Mouse (Mus musculus): Measurements from ENCODE around the gene Psmd2.
"Not testable (repeated sequence)": the region's sequence is repeated elsewhere in the genome, so short reads cannot be mapped to it uniquely, and the experiment has no call there.

The Psmd2 gene

DNA sequence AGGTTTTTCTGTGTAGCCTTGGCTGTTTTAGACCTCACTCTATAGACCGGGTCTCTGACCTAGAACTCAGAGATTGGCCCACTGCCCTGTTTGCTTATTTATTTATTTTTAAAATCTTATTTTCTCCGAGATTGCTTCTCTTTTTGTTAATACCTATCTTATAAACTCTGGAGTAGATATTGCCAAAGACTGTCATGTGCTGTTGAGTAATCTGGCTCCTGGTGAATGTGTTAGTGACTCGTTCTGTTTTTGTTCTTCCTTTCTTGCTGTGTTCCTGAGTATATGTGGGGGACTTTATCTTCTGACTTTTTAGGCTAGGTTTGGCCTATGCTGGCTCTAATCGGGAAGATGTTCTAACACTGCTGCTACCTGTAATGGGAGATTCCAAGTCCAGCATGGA is 6.2 kb downstream of the Psmd2 start:
- no peak for DNase-seq (ENCODE audit: low spot score)

DNA sequence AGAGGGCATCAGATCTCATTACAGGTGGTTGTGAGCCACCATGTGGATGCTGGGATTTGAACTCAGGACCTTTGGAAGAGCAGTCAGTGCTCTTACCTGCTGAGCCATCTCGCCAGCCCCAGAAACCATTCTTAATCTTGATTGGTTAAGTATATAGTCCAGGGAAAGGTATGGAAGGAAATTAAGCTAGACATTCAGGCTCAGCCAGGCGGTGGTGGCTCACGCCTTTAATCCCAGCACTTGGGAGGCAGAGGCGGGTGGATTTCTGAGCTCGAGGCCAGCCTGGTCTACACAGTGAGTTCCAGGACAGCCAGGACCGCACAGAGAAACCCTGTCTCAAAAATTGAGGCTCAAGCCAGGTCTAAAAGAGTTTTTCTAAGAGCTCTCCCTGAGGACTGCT is 16.6 kb downstream of the Psmd2 start, which contains the start of gene Eif4g1:
Eif4g1 (plus strand) TSS at position 301 of the 400 bp plus-strand sequence.
- not testable (repeated sequence) for DNase-seq (ENCODE audit: low spot score)

DNA sequence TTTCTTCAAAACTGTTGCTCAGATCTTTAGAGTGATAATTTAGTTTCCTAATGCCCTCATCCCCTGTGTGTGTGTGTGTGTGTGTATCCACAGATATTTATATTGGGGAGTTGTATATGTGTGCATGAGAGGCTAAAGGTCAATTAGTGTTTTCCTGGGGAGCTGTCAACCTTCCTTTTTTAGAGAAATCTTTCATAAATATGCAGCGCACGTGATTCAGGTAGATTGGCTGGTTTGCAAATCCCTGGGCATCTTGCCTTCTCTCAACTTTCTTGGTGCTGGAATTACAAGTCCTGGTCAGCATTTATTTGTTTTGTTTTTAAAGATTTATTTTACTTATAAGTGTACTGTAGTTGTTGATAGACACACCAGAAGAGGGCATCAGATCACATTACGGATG is 18.8 kb downstream of the Psmd2 start:
- no peak for DNase-seq (ENCODE audit: low spot score)

DNA sequence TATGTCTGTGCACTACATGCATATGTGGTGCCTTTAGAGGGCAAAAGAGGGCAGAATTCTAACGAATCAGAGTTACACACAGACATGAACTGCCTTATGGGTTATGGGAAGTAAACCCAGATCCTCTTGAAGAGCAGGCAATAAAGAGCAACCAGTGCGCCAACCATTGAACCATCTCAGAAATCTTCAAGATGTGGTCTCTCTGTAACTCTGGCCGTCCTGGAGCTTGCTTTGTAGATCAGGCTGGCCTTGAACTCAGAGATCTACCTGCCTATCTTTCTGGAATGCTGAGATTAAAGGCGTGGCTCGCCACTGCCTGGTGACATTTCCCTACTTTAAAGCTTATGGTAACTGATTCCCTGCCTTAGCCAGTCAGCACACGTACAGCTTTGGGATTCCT is 20.4 kb downstream of the Psmd2 start:
- DNase-seq (ENCODE audit: low spot score), result no peak

DNA sequence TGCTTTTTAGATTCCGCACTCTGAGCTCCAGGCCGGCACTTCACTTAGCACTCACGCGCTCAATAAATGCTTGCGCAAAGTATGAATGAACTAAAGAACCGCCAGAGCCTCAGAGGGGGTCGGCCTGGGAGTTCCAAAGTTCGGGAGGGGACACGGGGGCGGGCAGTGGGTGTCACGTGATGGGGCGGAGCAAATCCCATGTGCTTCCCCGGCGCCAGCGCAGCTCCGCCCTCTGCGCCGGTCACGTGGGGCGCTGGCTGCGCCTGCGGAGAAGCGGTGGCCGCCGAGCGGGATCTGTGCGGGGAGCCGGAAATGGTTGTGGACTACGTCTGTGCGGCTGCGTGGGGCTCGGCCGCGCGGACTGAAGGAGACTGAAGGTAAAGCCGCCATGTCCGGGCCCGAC is 21.0 kb downstream of the Psmd2 start:
- DNase-seq (ENCODE audit: low spot score), result peak; percentile 96

DNA sequence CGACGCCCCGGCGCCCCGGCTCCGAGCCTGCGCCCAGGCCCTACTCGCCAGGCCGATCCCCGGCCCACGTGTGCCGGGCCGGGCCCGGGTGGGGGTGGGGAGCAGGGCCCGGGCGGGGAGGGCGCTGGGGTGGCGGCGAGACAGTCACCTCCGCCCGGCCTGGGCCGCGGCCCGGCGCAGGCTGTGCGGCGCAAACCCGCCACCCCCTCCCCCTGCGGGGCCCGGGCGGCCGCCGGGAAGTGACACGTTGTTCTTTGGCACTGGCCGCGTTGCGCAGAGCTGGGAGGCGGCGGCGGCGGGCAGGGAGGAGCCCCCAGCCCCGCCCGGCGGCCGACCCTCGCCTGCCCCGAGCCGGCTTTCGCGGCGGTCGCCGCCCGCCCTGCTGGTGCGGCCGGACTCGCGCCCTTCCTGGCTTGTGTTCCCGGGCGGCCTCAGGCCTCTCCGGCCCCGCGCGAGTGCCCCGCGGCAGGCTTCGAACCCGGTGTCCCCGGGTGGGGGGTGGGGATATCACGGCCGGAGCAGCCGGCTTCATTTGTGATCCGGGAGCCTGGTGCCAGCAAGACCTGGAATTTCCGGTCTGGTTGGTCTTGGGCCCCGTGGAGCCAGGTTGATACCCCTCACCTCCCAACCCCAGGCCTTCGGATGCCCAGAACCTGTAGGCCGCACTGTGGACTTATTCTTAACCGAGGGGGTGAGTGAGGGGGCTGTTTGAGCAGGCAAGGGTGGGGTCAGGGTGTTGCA is 21.7 kb downstream of the Psmd2 start:
- DNase-seq (ENCODE audit: low spot score), result peak; percentile 75

DNA sequence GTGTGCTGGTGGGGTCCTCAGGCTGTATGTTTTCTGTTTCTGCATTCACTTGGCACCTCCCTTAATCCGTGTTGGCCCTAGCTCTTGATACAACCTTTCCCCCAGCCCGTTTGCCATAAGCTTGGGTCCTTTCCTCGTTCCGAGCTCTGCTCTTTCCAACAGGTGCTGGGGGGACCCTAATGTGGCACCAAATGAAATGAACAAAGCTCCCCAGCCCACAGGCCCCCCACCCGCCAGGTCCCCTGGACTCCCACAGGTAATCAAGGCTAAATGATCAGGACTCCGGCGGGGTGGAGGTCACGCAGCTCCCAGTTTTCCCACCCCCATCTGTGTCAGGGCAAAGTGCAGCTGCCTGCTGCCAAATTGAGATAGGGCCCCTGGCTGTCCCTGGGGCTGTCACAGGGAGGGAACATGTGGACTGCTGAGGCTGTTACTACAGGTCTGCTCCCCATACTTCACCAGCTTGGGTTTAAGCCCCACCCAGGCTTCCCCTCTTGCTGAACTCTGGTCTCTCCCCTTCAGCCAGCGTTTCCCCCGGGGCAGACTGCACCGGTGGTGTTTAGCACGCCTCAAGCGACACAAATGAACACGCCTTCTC is 22.4 kb downstream of the Psmd2 start:
- DNase-seq (ENCODE audit: low spot score), result no peak

DNA sequence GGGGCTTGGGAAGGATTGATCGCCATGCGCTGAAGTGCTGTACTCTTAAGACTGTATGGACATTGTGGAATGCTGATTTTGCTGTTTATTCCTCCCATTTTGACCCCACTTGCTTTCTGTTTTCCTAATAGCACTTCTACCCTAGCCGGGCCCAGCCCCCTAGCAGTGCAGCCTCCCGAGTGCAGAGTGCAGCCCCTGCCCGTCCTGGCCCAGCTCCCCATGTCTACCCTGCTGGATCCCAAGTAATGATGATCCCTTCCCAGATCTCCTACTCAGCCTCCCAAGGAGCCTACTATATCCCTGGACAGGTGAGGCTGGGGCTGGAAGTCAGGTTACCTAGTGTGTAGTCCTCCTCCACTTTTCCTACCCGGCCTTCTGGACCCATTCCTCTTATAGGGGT is 23.8 kb downstream of the Psmd2 start:
- DNase-seq (ENCODE audit: low spot score), result no peak

DNA sequence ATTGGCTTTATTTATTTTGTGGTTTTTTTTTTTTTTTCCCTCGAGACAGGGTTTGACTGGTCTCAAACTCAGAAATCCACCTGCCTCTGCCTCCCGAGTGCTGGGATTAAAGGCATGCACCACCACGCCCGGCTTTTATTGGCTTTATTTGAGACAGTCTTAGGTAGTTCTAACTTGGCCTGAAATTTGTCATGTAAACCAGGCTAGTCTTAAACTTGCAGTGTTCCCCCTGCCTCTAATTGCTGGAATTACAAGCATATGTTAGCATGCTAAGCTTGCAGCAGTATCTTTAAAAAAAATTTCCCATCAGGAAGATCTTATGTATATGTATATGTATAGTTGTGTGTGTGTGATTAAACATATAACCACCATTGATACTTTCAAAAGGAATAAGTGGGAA is 25.2 kb downstream of the Psmd2 start:
- no peak for DNase-seq (ENCODE audit: low spot score)

DNA sequence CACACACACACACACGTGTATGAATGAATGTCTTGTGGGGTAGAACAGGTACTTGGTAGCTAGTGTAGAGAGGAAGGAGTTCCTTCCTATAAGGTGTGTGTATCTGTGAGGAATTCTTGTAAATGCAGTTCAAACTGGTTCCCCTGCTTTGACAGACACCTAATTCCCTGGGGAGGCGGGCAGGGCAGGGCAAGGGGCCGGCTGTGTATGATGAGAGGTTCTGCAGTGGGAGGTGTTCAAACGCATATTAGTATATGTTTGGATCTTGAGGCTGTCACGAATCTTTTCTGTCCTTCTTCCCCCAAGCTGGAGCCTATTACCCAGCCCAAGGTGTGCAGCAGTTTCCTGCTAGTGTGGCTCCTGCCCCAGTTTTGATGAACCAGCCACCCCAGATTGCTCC is 25.9 kb downstream of the Psmd2 start:
- no peak for DNase-seq (ENCODE audit: low spot score)

DNA sequence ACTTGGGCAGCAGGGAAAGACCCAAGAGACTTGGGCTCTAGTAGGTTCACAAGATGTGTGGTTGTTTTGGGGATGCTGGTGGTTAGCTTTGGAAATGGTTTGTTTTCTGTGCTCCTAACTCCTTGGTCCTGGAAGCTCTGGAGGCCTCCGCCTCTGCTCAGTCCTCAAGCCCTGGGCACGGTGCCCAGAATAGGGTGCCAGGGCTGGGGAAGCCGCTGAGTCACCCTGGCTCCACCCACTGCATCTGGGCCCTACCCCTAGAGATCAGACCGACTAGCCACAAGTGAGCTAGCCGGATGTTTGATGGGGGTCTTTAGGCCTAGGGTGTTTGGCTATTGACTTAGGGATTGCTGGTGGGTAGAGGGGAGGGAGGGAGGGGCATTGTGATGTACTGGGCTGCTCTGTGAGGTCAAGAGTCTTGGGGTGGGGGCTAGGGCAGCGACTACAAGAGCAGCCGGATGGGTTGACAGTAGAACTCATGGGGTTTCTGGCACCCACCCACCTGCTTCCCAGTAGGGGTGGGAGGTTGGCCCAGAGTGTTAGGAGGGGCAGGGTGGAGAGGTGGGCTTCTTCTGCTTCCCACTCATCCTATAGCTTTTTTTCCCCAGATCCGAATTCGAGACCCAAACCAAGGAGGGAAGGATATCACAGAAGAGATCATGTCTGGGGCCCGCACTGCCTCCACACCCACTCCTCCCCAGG is 26.7 kb downstream of the Psmd2 start:
- peak; percentile 92 for DNase-seq (ENCODE audit: low spot score)

DNA sequence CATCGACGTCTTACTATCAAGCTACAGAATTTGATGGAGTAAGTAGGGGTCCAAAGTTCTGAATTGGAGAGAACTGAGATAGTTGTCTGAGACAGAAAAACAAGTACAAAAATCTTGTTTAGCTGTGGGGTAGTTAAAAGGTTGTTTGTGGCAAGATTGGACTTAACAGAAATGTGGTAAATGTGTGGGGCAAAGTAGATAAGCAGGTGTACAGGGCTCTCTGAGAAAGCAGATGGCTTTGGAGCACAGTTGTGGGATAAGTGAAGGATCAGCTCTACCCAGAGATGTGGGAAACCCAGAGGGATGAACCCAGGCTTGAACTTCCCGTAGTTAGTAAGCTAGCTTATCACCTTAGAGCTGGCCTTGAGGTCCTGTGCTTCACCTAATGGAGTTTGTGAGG is 39.3 kb downstream of the Psmd2 start:
- DNase-seq (ENCODE audit: low spot score), result no peak

DNA sequence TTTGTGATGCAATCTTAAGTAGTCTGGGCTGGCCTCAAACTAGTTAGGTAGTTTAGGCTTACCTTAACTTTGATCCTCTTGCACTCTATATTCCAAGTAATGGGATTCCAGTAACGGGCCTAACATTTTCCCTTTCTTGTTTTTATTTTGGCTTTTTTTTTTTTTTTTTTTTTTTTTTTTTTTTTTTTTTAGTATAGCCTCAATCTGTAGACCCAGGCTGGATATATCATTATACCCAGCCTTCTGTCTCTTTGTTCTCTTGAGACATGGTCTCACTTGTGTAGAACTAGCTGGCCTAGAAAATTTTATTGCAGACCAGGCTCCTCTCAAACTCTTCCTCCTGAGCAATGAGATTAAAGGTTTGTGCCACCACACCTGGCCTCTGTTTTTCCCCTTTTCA is 40.2 kb downstream of the Psmd2 start:
- DNase-seq (ENCODE audit: low spot score), result no peak

DNA sequence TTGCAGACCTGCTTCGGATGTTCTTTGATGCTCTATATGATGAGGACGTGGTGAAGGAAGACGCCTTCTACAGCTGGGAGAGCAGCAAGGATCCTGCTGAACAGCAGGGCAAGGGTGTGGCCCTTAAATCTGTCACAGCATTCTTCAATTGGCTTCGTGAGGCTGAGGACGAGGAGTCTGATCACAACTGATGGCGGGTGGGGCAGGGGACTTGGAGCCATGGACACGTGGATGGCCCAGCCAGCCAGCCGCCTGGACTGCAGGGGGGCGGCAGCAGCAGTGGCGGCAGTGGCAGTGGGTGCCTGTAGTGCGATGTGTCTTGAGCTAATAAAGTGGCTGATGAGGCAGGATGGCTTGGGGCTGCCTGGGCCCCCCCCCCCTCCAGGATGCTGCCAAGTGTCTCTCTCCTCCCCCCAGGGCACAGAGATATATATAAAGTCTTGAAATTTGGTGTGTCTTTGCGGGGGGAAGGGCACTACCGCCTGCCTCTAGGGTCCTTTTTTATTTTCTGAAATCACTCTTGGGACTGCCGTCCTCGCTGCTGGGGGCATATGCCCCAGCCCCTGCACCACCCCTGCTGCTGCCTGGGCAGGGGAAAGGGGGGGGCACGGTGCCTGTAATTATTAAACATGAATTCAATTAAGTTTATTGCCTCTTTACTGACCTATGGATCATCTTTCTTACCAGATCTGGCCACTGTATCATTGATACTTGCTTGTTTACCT is 41.0 kb downstream of the Psmd2 start:
- no peak for DNase-seq (ENCODE audit: low spot score)

DNA sequence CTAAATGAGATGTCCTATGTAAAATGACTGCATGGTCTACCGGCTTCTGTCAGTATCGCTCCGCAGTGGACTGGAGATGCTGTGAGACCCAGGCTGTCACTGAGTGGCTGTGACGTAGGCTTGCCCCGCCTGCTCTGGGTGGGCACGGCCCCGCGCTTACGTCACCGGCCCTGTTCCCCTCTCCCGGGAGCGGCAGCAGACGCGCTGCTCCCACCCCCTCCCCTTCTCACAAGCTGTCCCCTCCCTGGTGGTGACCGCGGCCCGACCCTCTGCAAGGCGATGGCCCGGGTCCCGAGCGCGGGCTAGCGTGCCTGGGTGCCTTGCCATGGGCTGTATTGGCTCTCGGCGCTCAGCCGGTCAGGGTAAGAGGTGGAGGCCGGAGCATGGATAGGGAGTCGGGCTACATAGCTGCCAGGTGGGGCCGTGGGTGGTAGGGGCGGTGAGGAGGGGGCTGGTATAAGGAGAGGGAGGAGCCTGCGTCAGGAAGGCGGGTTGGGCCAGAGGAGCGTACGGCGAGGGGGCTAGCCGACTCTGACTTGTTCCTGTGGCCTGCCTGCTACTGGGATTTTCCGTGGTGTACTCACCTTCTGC is 41.8 kb downstream of the Psmd2 start, which contains the start of gene Fam131a:
Fam131a (plus strand) TSS at position 131 of the 591 bp plus-strand sequence.
- DNase-seq (ENCODE audit: low spot score), result peak; percentile 86

DNA sequence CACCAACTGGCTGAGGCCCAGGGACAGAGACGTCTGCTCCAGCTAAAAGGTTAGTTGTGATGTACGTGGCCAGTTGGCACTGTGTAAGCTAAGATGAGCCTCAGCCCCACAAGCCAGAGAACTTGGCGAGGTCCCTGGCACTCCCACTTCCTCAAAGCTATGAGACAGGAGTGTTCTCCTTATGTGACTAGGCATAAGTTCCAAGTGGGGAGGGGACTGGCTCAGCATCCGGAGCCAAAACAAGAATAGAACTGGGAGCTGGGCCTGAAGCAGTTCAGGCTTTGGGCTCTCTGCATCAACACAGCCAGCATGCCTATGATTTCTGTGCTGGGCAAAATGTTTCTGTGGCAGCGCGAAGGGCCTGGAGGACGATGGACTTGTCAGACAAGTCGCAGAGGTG is 43.3 kb downstream of the Psmd2 start:
- DNase-seq (ENCODE audit: low spot score), result peak; percentile 50

DNA sequence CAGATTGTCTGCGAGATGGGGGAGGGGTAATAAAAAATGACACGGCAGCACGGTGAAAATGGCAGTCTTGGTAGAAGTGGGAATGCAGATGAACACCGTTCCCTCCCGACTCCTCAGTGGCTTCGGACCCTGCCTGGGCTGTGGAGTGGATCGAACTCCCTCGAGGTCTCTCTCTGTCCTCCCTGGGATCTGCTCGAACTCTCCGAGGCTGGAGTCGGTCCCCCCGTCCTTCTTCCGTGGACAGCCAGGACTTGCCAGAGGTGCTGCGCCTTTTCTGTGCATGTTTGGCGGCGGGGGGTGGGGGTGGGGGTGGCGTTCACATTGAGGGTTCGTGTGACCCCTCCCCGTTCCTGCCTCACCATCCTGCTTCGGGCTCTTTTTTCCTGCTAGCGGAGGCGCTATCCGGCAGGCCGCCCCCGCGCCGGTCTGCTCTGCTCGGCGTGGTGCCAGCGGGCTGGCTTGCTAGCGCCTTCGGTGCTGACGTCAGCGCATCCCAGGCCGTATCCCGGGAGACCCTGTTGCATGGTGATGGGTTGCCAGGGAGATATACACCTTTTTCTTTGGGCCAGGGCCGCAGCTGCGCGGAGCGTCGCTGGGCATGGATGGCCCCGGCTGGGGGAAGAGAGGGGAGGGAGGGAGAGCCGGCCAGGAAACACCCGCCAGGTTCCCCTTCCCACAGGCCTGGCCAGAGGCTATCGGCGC is 44.3 kb downstream of the Psmd2 start:
- peak; percentile 76 for DNase-seq (ENCODE audit: low spot score)

DNA sequence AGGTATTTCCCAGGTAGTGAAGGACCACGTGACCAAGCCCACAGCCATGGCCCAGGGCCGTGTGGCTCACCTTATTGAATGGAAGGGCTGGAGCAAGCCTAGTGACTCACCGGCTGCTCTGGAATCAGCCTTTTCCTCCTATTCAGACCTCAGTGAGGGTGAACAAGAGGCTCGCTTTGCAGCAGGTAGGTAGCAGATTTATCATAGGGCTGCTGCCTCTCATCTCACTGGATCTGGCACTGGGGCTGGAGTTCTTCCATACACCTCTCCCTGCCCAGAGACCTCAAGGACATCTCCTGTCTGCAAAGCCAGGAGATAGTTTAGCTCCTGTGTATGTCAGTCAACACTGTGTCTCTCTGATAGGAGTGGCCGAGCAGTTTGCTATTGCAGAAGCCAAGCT is 47.8 kb downstream of the Psmd2 start:
- no peak for DNase-seq (ENCODE audit: low spot score)

DNA sequence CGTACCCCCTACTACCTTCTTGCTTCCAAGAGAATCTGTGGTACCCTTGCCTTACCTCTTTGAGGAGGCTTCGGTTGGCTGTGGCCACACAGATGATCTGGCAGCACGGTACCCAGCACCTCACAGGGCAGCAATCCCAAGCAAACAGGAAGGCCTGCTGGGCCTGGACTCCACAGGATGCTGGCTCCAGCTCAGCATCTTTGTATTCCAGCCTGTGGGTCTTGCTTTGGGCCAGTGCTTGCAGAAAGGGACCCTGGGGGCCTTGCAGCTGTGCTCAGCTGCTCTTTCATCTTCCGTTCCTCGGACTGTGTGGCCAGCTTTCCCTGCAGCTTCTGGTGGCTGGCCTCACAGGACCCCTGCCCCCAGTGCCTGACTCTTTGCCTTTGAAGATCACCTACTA is 48.6 kb downstream of the Psmd2 start:
- no peak for DNase-seq (ENCODE audit: low spot score)

DNA sequence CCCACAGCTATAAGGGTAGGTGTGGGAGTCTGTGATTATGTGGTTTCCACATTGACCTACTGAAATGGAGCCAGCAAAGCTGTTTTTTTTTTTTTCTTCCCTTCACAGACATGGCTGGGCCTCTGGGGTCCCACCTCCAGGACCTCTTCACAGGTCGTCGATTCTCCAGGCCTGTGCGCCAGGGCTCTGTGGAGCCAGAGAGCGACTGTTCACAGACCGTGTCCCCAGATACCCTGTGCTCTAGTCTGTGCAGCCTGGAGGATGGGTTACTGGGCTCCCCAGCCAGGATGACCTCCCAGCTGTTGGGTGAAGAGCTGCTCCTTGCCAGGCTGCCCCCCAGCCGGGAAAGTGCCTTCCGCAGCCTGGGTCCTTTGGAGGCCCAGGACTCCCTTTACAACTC is 49.9 kb downstream of the Psmd2 start:
- no peak for DNase-seq (ENCODE audit: low spot score)

DNA sequence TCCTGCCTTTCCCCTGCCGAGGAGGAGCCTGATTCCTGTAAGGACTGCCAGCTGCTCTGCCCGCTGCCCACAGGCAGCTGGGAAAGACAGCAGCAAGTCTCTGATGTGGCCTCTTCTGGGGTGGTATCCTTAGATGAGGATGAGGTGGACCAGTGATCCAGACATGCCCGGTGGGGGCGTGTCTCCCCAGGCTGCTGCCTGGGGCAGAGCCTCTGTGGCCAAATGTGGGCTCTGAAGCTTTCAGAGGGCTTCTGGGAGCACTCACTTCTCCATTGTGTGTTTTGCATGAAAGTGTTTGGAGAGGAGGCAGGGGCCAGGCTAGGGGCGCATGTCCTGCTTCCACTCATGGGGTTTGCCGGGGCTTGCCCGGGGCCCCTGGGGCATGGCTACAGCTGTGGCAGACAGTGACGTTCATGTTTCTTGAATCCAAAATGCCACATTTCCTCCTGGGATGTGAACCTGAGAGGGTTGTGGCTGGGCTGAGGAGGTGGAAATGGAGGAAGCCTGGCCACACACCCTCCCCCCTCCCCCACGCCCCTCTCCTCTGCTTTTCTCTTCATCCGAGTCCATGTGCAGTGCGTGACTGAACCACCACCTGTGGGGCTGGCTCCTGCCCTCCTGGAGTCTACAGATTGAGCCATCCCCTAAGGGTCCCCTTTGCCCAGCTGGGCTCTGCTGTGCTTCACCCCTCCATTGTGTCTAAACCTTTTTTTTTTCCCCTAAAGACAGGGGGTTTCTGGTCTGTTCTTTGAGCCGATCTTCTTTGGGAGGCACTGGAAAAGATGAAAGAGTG is 50.5 kb downstream of the Psmd2 start:
- DNase-seq (ENCODE audit: low spot score), result no peak

Data from urinary bladder, postnatal 14 days (tissue).